Mouse (Mus musculus) embryonic facial prominence, embryonic 14.5 days (tissue): Measurements from ENCODE around the gene Chchd6. TPM values are rescaled to one million over a fixed set of nuclear protein-coding genes. Genes with fewer than 3 reads are reported as not detected.
A peak's percentile ranks its signal among the peaks of the same experiment; 100 is the strongest.

Source experiments
- ATAC-seq: fragments of 200-750 bp; cut with Nextera tagmentation; 2 replicates; pipeline ENCODE4 v1.8.0; 2017; ENCODE audit warnings: low read depth, moderate number of reproducible peaks, moderate TSS enrichment
- DNase-seq: peaks from one replicate; pipeline ENCODE4 v3.0.0-alpha.2; 2015; ENCODE audit warnings: low spot score
- H3K27ac ChIP-seq: fragments of 300-500 bp; sonication (generic); replicated peaks from 2 replicates; pipeline ENCODE4 v1.5.1; 2014; ENCODE audit warnings: low read depth, mild to moderate bottlenecking, low read length, moderate library complexity
- H3K27me3 ChIP-seq: fragments of 300-500 bp; sonication (generic); replicated peaks from 2 replicates; pipeline ENCODE4 v1.6.1; 2014; ENCODE audit warnings: low read length; ENCODE audit not compliant: control insufficient read depth, insufficient read depth
- H3K36me3 ChIP-seq: fragments of 300-500 bp; sonication (generic); 2 replicates; pipeline ENCODE4 v1.6.1; 2014; ENCODE audit warnings: low read length, mixed read lengths; ENCODE audit not compliant: control insufficient read depth, insufficient read depth
- H3K4me1 ChIP-seq: fragments of 300-500 bp; sonication (generic); 2 replicates; pipeline ENCODE4 v1.6.1; 2014; ENCODE audit warnings: antibody characterized with exemption, low read length; ENCODE audit not compliant: control insufficient read depth, insufficient read depth
- H3K4me2 ChIP-seq: fragments of 300-500 bp; sonication (generic); 2 replicates; pipeline ENCODE4 v1.6.1; 2014; ENCODE audit warnings: low read depth, mild to moderate bottlenecking, low read length, moderate library complexity, mixed read lengths
- H3K4me3 ChIP-seq: fragments of 300-500 bp; sonication (generic); 2 replicates; pipeline ENCODE4 v1.5.1; 2014; ENCODE audit warnings: low read depth, mild to moderate bottlenecking, low read length
- H3K9ac ChIP-seq: fragments of 300-500 bp; sonication (generic); 2 replicates; pipeline ENCODE4 v1.6.1; 2014; ENCODE audit warnings: low read depth, mild to moderate bottlenecking, low read length, moderate library complexity, mixed read lengths
- H3K9me3 ChIP-seq: fragments of 300-500 bp; sonication (generic); 2 replicates; pipeline ENCODE4 v1.6.1; 2016; ENCODE audit warnings: low read length; ENCODE audit not compliant: control insufficient read depth
- WGBS: fragments of 180-500 bp; shearing (Covaris S2); extraction: QIAGEN DNeasy Blood & Tissue Kit; methylation state at CpG from one replicate; pipeline ENCODE4 v1.1.7; 2014; 5-methylcytosine and 5-hydroxymethylcytosine counted together
- polyA plus RNA-seq: library from polyadenylated mRNA; unstranded; fragments of >200 nt; fragmentation: Nextera tagmentation; extraction: Ambion mirVana; gene quantifications from 2 replicates; pipeline ENCODE4 v1.2.1, GENCODE M21; 2014

Gene Chchd6
- polyA plus RNA-seq, 1 experiment from 2014 or later: 53.5 TPM

DNA sequence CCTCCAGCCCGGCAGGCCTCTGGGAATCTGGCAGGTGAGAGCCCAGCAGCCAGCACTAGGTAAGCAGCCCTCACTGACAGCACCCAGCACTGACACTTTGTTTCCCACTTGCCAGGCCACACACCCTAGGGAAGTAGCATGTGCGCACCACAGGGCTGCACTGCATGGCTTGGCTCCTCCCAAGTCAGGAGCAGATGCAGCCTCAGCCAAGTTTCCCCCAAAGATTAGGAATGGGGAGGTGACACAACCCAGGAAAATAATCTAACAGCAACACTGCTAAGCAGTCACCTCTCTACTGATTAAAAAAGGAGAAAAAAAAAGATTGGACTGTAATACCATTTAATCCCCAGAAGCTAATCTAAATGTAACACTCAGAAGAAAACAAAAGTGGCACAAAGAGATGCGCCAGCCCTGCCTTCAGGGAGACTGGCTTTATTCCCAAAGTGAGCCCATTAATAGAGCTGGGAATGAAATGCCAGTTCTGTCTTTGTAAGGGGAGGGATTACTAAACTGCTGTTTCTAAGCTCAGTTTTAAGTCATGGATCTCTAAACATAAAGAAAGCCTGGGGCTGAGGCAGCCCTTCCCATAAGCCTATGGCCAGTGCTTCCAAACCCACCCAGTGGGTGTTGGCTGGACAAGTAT lies 188.1 kb downstream of the Chchd6 start:
- no peak overlapping the region for H3K27ac ChIP-seq
- no peaks in the 10 kb centered on the region for H3K4me1 ChIP-seq
- H3K9ac ChIP-seq: no peak overlapping the region
- WGBS: 77% methylated on average over 3 of the region's 3 CpGs
- H3K4me3 ChIP-seq: no peak overlapping the region
- H3K27me3 ChIP-seq: no peaks in the 10 kb centered on the region
- DNase-seq: no peak
- ATAC-seq: peak; percentile 67; the same call in 1 of the 2 replicates
- H3K4me2 ChIP-seq: no peak overlapping the region
- no peaks in the 10 kb centered on the region for H3K9me3 ChIP-seq
- H3K36me3 ChIP-seq: no peaks in the 10 kb centered on the region

- H3K27me3 ChIP-seq: no peaks in the 10 kb centered on the region
- no peak for ATAC-seq
- no peaks in the 10 kb centered on the region for H3K36me3 ChIP-seq
- no peak overlapping the region for H3K27ac ChIP-seq
- no peaks in the 10 kb centered on the region for H3K4me1 ChIP-seq
- WGBS: 80% methylated on average over 2 of the region's 2 CpGs
- H3K9me3 ChIP-seq: no peaks in the 10 kb centered on the region
- no peak overlapping the region for H3K4me2 ChIP-seq
- DNase-seq: no peak
- no peak overlapping the region for H3K9ac ChIP-seq
- H3K4me3 ChIP-seq: no peak overlapping the region
These were observed 190.5 kb downstream of the Chchd6 start for GRCm38 (mm10) chr6:89404964-89405363.

DNA sequence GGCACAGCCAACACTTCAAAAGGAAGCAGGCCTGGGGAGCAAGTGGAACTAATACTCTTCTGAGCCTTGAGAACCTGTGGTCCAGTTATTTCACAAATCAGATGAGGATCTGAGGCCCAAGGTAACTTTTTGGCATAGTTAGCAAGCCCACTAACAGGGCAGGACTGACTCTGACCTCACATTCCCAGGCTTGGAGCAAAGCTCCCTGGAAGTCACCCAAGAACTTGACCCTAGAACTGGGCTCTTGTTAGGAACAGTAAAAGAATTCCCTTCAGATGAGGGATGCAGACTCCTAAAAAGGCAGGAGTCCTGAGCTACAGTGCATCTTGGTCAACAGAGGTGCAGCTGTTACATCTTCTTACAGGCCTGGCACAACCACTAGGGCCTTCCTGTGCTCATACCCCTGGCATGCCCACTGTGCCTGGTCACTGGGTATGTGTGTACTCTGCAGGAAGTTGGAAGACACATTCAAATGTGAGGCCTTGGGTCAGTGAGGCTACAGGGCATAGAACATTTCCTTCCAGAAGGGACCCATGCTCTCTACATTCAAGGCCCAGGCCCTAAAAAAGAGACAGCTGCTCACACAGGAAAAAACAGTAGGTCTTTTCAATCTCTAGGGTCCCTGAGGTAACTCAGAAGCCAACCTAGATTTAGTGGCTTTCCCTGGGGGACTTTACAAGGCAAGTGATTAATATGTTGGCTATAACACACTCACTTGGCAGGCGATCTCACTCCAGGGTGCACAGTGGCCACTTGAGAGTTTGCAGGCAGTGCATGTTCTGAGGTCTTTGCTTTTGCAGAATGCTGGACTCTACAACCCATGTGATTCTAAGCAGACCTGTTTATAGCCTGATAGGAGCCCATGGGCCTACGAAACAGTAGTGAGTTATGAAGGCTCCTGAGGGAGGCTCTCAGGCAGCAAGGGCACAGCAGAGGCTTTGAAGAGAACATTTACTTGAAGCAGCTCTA lies 191.9 kb downstream of the Chchd6 start:
- no peak overlapping the region for H3K4me3 ChIP-seq
- no peaks in the 10 kb centered on the region for H3K4me1 ChIP-seq
- 78% methylated on average over 2 of the region's 2 CpGs for WGBS
- ATAC-seq (no peak), DNase-seq (no peak)
- H3K4me2 ChIP-seq: no peak overlapping the region
- no peaks in the 10 kb centered on the region for H3K9me3 ChIP-seq
- no peak overlapping the region for H3K27ac ChIP-seq
- no peaks in the 10 kb centered on the region for H3K36me3 ChIP-seq
- no peak overlapping the region for H3K9ac ChIP-seq
- no peaks in the 10 kb centered on the region for H3K27me3 ChIP-seq

- ATAC-seq: no peak
- 56% methylated on average over 2 of the region's 2 CpGs for WGBS
- no peaks in the 10 kb centered on the region for H3K36me3 ChIP-seq
- H3K4me1 ChIP-seq: no peaks in the 10 kb centered on the region
- no peak overlapping the region for H3K27ac ChIP-seq
- no peak for DNase-seq
- no peaks in the 10 kb centered on the region for H3K27me3 ChIP-seq
- no peak overlapping the region for H3K4me2 ChIP-seq
- no peaks in the 10 kb centered on the region for H3K9me3 ChIP-seq
- H3K4me3 ChIP-seq: no peak overlapping the region
- H3K9ac ChIP-seq: no peak overlapping the region
These were observed 193.0 kb downstream of the Chchd6 start for GRCm38 (mm10) chr6:89402406-89402805.

DNA sequence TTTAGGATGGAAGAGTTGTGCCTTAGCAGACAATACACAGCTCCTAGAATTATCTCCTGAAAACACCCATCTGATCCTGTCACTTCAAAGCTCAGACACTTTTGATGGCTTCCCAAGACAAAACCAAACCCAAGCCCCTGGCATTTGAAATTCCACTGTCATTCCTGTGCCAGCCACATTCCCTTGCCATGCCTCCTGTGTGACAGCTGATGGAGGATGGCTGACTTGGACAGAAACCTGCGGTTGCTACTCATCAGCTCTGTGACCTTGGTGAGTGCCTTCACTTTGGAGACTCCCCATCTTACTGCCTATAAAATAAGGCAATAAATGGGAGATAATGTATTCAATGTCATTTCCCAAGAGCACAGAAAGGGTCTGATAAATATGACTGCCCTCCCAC lies 195.9 kb downstream of the Chchd6 start:
- Histone ChIP-seq H3K36me3 (no peaks in the 10 kb centered on the region), H3K4me2 (no peak overlapping the region), H3K27me3 (no peaks in the 10 kb centered on the region), H3K4me1 (no peaks in the 10 kb centered on the region), H3K4me3 (no peak overlapping the region), H3K9ac (no peak overlapping the region), H3K27ac (no peak overlapping the region), H3K9me3 (no peaks in the 10 kb centered on the region)
- DNase-seq (no peak), ATAC-seq (no peak)
- WGBS: 75% methylated on average over 1 of the region's 1 CpGs

- H3K4me3 ChIP-seq: no peak overlapping the region
- no peak for DNase-seq
- H3K4me1 ChIP-seq: no peaks in the 10 kb centered on the region
- no peak overlapping the region for H3K9ac ChIP-seq
- H3K9me3 ChIP-seq: no peaks in the 10 kb centered on the region
- H3K4me2 ChIP-seq: no peak overlapping the region
- H3K27ac ChIP-seq: no peak overlapping the region
- no peak for ATAC-seq
- H3K36me3 ChIP-seq: no peaks in the 10 kb centered on the region
- H3K27me3 ChIP-seq: no peaks in the 10 kb centered on the region
- WGBS: 86% methylated on average over 4 of the region's 4 CpGs
These were observed 197.5 kb downstream of the Chchd6 start for GRCm38 (mm10) chr6:89397919-89398318.

DNA sequence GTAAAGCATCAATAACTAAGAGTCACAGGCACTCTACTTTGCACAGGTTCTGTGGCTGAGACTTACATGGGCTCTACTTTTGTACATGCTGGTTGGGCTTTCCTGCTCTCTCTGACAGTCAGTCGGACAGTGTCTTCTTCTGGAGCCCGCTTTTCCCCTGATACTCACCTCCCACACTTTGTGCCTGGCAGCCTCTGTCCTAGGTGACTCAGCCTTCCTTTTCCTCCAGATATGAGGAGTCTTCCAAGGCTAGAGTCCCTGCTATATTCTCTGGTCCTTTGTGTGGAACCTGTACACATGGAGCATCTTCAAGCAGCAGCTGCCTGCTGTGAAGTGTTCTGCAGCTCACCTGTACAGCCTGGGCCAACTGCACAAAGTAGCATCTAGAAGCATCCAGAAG lies 201.6 kb downstream of the Chchd6 start:
- 81% methylated on average over 2 of the region's 2 CpGs for whole genome bisulfite sequencing
- H3K36me3 ChIP-seq: no peaks in the 10 kb centered on the region
- no peaks in the 10 kb centered on the region for H3K9me3 ChIP-seq
- no peaks in the 10 kb centered on the region for H3K27me3 ChIP-seq
- no peak overlapping the region for H3K4me3 ChIP-seq
- no peak for ATAC-seq
- no peak overlapping the region for H3K27ac ChIP-seq
- no peak overlapping the region for H3K4me2 ChIP-seq
- no peak for DNase-seq
- H3K9ac ChIP-seq: no peak overlapping the region
- no peaks in the 10 kb centered on the region for H3K4me1 ChIP-seq

GRCm38 (mm10) chr6:89392213-89392612 lies 203.2 kb downstream of the Chchd6 start:
- no peak for ATAC-seq
- H3K27me3 ChIP-seq: no peaks in the 10 kb centered on the region
- H3K4me2 ChIP-seq: no peak overlapping the region
- DNase-seq: no peak
- WGBS: 100% methylated on average over 2 of the region's 2 CpGs
- no peak overlapping the region for H3K9ac ChIP-seq
- H3K9me3 ChIP-seq: no peaks in the 10 kb centered on the region
- no peak overlapping the region for H3K27ac ChIP-seq
- no peak overlapping the region for H3K4me3 ChIP-seq
- no peaks in the 10 kb centered on the region for H3K4me1 ChIP-seq
- no peaks in the 10 kb centered on the region for H3K36me3 ChIP-seq
